Mouse (Mus musculus) ZHBTc4 (cell line): ENCODE results near the gene Ffar1.

Source experiments
- DNase-seq: peaks from one replicate; pipeline ENCODE4 v3.0.0-alpha.2; 2011; ENCODE audit warnings: low read depth, low spot score

The Ffar1 gene

DNA sequence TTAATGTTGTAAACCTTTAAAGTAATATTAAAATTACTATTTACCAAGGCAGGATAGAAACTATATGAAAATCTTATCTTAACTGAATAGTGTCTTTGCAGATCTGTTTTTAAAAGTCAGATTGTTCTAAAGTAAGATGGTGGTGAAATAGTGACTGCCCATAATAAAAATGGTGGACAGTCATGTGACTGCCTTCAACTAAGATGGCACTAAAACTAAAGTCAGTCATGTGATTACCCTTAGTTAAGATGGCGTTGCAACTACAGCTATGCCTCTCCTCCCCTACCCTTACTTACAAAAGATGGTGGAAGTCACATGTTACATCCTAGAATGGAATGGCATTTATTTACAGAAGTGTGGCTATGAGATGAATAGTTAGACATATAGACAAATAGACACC, 9.9 kb downstream of the Ffar1 start:
- peak; percentile 60 for DNase-seq

DNA sequence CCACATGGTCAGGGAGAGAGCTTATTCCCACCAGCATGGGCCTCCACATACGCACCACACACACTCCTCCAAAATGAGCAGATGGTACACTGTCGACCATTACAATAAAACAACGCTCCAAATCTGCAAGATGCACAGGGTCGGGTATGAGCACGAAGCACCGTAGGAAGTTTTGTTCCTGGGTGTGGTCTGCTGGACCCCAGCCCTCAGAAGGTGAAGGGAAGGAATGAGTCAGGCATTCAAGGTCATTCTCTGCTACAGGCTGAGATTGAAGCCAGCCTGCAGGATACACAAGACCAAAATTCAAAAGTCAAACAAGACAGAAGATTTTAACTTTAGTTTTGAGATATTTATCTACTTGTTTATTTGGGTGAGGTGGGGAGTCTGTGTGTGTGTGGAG, 13.4 kb downstream of the Ffar1 start:
- no peak for DNase-seq

DNA sequence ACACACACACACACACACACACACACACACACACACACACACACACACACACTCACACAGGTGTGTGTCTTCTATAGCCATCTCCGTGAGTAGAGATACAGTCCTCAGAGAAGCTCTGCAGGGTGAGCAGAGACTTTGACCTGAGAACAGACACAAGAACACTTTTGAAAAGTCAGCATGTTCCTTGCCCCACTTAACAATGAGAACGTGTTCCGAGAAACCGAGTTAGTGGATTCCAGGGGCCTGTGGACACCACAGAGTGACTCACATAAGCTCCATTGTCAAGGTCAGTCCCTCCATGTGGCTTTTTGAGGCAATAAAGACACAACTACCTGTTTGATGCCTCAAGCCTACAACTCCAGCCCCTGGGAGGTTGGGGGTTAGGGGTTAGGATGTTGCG, 14.0 kb downstream of the Ffar1 start:
- DNase-seq, result peak; percentile 35

GRCm38 (mm10) chr7:30846505-30847053, 14.8 kb downstream of the Ffar1 start:
- peak; percentile 67 for DNase-seq

DNA sequence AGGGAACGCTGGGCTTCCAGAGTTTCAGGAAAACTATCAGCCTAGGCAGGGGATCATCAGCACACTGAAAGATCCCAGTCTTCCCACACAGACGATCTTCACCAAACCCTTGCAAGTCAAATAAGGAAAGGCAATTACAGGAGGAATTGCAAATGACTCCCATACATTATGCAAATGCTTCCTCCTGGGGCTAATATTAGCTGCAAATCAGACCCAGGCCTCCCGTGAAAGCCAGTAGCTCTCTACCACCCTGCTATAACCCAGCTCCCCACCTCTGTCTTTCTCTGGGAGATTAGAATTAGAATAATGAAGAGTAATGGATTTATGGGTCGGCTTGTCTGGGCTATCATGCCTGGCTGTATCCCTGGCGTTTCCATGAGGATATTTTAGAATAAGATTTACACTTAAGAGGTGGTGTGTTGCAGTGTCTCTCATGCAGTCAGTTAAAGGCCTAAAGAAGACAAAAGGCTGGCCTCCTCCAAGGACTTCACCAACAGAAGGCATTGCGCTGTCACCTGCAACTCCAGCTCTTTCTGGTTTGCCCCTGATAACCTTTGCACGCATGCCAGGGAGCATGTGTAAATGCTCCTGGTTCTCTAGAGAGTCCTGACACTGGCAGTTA, 16.6 kb downstream of the Ffar1 start:
- peak; percentile 74 for DNase-seq

- DNase-seq, result no peak
Measured at GRCm38 (mm10) chr7:30842092-30842491, 19.3 kb downstream of the Ffar1 start.

- DNase-seq, result no peak
Measured at GRCm38 (mm10) chr7:30841379-30841778, 20.0 kb downstream of the Ffar1 start.

GRCm38 (mm10) chr7:30840306-30840705, 21.1 kb downstream of the Ffar1 start:
- DNase-seq, result no peak

DNA sequence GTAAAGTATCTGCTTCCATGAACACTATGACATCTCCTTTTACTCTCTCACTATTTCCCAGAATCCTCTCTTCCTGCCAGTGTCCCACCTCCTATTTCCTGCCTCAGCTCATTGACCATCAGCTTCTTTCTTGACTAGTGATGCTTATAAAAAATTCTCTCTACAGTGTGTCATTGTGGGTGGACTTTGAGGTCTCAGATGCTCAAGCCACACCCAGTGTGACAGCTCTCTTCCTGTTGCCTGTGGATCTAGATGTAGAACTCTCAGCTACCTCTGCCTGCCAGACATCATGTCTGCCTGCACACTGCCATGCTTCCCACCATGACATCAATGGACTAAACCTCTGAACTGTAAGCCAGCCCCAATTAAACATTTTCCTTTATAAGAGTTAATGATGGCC, 24.1 kb downstream of the Ffar1 start:
- no peak for DNase-seq

GRCm38 (mm10) chr7:30832684-30833083, 28.7 kb downstream of the Ffar1 start:
- DNase-seq, result peak; percentile 61

DNA sequence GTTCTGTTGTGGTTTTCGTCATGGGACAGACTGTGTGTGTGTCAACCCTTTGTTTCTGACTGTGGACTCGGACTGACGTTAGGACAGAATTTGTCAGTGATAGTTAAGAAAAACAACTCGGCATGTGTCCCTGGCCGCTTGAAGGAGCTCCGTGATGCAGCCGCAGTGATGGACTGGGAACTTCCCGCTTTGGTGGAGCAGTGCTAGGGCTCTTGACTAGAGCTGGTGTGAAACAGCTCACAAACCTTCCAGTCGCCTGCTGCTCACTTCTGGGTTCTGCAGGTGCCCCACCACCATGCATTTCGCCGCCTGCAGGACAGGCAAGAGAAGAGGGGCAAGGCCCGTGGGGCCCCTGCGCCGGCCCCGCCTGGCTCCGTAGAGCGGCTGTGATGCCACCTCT, 29.1 kb downstream of the Ffar1 start:
- peak; percentile 80 for DNase-seq

GRCm38 (mm10) chr7:30829428-30829827, 31.9 kb downstream of the Ffar1 start:
- DNase-seq, result peak; percentile 94

GRCm38 (mm10) chr7:30828871-30829270, 32.5 kb downstream of the Ffar1 start:
- peak; percentile 91 for DNase-seq

- DNase-seq, result no peak
Measured at GRCm38 (mm10) chr7:30826660-30827059, 34.7 kb downstream of the Ffar1 start.

DNA sequence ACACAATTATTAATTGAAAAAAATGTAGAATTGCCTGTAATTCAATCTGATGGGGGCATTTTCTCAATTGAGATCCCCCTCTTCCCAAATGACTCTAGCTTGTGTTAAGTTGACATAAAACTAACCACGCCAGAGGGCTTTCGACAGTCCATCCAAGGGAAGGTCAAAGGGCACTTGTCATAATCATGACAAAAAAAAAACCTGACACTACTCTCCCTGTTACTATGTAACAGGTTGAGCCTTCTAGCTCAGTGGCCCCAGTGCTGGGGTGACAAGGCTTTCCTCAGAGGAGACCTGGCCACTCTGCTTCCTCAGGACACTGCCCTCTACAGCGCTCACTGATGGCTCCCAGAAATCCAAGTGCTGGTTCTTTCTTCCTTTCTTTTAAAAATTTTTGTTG, 37.1 kb downstream of the Ffar1 start:
- no peak for DNase-seq

GRCm38 (mm10) chr7:30823675-30824074, 37.7 kb downstream of the Ffar1 start, which contains the start of gene Ffar2:
Gene Ffar2, minus strand, starts transcription at chr7:30823775.
- DNase-seq, result no peak

- DNase-seq, result no peak
Measured at GRCm38 (mm10) chr7:30821532-30821931, 39.8 kb downstream of the Ffar1 start.

DNA sequence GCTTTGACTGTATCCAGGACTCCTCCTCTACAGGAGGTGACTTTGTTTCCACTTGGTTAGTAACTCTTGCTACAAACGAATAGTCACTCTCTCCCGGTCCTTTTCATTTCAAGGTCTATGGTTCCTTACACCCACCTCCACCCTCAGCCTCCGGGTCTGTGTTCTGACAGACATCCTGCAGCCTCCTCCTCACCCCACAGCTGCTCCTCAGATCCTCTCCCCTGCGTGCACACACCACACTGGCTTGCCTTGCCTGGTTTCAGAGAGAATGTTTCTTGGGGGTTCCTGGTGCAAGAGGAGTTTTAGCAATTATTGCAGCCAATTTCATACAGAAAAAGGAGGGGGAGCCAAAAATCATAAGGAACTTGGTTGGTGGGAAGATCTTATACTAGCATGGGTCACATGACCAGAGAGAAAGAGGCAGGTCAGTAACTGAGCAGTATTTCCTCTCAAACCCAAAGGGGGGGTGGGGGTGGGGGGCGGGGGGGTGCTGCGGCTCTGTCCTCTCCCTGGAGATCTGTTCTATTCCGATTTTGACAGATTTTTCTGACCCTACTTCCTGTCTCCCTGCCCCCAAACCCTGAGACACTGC, 40.4 kb downstream of the Ffar1 start:
- no peak for DNase-seq

DNA sequence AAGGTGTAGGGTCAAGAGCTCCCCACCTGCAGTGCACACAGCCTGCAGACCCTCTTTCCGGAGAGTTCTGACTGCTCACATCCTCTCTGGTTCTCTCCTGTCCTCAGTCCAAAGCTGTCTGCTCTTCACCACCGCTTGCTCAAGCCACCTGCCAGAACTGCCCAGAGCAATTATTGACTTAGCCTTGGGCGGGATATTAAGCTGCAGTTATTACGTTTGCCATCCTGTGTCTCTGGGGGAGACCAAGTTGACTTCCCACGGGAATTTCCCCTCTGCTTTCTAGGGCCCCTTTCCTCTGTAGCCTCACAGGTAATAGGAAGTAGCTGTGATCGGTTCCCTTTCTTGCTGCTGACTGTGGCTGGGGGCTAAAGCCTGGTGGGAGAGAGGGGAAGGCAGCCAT, 41.2 kb downstream of the Ffar1 start:
- DNase-seq, result no peak

DNA sequence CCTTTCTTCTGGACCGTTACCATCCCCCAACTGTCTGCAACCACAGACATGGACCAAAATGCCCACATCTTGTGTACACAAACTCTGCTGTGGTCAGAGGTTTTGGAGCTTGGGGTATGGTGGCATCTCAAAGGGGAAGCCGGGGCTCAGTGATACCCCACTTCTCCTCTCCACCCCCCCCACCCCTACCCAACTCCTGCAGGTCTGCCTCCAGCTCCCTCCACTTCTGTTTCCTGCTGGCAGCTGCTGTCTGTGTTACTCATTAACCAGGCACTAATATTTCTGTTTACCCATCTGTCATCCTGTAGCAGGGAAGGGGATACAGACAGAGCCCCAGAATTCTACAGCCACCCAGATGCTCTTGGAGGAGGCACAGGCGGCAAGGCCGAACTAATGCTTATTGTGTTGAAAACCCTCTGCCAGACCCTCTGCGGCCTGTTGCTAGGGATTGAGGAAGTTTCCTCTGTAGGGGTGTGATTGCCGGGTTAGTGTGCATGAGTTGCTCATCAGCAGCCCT, 49.0 kb downstream of the Ffar1 start:
- DNase-seq, result no peak

DNA sequence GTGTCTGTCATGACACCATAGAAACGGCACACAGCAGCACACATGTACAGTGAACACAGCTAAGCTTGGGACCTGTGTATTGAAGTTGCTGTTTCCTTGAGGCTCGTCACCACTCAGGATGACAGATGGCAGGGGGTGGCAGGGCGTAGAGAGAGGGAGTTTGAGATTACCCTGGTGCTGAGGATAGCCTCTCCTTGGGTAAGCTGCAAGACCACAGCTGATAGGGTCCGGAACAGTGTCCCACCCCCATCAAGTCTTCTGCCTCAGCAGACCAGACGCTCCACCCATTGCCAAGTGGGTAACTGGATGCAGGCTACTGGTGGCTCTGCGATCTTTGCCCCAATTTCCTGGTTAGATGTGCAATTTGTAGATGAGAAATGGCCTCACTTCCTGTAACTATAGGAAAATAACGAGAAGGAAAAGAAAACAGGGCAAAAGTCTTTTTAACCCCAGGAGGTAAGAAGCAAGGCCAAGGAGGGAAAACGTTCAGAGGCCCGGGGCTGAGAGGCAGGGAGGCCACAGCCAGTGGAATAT, 49.5 kb downstream of the Ffar1 start:
- no peak for DNase-seq

DNA sequence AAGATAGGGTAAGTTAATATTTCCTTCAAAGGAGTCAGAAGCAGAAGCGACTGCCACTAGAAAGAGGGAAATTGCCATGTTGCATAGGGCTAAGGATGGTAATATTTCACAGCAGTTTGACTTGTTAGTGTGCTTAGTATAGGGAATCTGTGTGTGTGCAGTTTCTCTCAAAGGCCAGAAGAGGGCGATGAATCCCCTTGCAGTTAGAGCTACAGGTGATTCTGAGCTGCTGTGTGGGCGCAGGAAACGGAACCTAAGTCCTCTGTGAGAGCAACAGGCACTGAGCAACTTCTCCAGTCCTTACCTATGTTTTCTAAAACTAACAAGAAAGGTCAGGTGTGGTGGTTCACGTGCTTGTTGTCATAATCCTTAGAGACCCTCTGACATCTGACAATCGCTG, 51.0 kb downstream of the Ffar1 start:
- DNase-seq, result peak; percentile 89
